Mouse (Mus musculus) bone marrow macrophage, adult 2 months (primary cell): ENCODE results near the gene Usp49.
"Not testable (repeated sequence)": the region's sequence is repeated elsewhere in the genome, so short reads cannot be mapped to it uniquely, and the experiment has no call there.

Experiments used
- CTCF ChIP-seq: IDR thresholded peaks from 2 replicates; pipeline ENCODE4 v1.5.1; 2012; ENCODE audit warnings: low read depth, mild to moderate bottlenecking, low read length, moderate library complexity
- POLR2A ChIP-seq: IDR thresholded peaks from 2 replicates; pipeline ENCODE4 v1.6.1; 2012; ENCODE audit warnings: mild to moderate bottlenecking, low read depth, low read length, borderline replicate concordance

- not testable (repeated sequence) for TF ChIP-seq CTCF, POLR2A
Observed at GRCm38 (mm10) chr17:47598580-47599304, 31.7 kb upstream of the Usp49 start.
